Mouse (Mus musculus) heart, embryonic 15.5 days (tissue): ENCODE measurements around the gene Palm3. TPM values are rescaled to one million over a fixed set of nuclear protein-coding genes. Genes with fewer than 3 reads are reported as not detected.
A peak's percentile ranks its signal among the peaks of the same experiment; 100 is the strongest.

Source experiments
- microRNA counts: library from miRNA; unstranded; fragments of <30 nt; microRNA quantifications from one replicate; lab custom pipeline; 2016
- microRNA-seq: library from miRNA; unstranded; fragments of <30 nt; microRNA quantifications from one replicate; pipeline ENCODE4, GENCODE M21; 2016
- polyA plus RNA-seq: library from polyadenylated mRNA; unstranded; fragments of >200 nt; fragmentation: Nextera tagmentation; extraction: Ambion mirVana; gene quantifications from 2 replicates; pipeline ENCODE4 v1.2.1, GENCODE M21; 2015

Gene Palm3
- polyA plus RNA-seq, 1 experiment from 2014 or later: 1.2 TPM

MicroRNA genes within 50 kb of the gene (microRNA counts, 519-probe panel; counts per million panel counts)
- microRNA mmu-miR-1199 (lab: Ali Mortazavi, UCI): not detected

Small RNA genes lying within 50 kb of the gene (microRNA-seq; reads per million reads assigned to microRNA genes)
- gene Mir1199 (not detected), gene Mir8111 (2.5 reads per million, percentile 7 among the genes with 10 or more reads in this experiment)

Other genes starting within 250 kb of the Palm3 start
- gene Adgrl1, start 121.4 kb upstream of the Palm3 start, polyA plus RNA-seq: 7.1 and 10.7 TPM in 2 replicates
- 0.76 and 0.93 TPM in 2 replicates for gene Gm10644, start 66.3 kb upstream of the Palm3 start, polyA plus RNA-seq
- gene Asf1b, start 66.0 kb upstream of the Palm3 start, polyA plus RNA-seq: 55.8 and 63.3 TPM in 2 replicates
- gene Prkaca, start 48.5 kb upstream of the Palm3 start, polyA plus RNA-seq: 246 and 260 TPM in 2 replicates
- gene Samd1, start 23.8 kb upstream of the Palm3 start, polyA plus RNA-seq: 5.6 and 5.9 TPM in 2 replicates
- 0.74 and 0.90 TPM in 2 replicates for gene 1700067K01Rik, start 20.0 kb upstream of the Palm3 start, polyA plus RNA-seq
- 0.31 and 0.57 TPM in 2 replicates for gene 2210011C24Rik, start 9.3 kb upstream of the Palm3 start, polyA plus RNA-seq
- 5.4 and 6.6 TPM in 2 replicates for gene Il27ra, start 21.1 kb downstream of the Palm3 start, polyA plus RNA-seq
- 0.39 TPM in 1 of 2 replicates, not detected in the other for gene Rln3, start 23.5 kb downstream of the Palm3 start, polyA plus RNA-seq
- gene Gm10643, start 43.7 kb downstream of the Palm3 start, polyA plus RNA-seq: 0.71 and 1.3 TPM in 2 replicates
- gene Rfx1, start 45.4 kb downstream of the Palm3 start, polyA plus RNA-seq: 4.5 and 7.4 TPM in 2 replicates
- gene Dcaf15, start 83.3 kb downstream of the Palm3 start, polyA plus RNA-seq: 4.6 and 6.8 TPM in 2 replicates
- 0.04 and 0.29 TPM in 2 replicates for gene Podnl1, start 104.5 kb downstream of the Palm3 start, polyA plus RNA-seq
- 11.9 and 18.7 TPM in 2 replicates for gene Cc2d1a, start 126.5 kb downstream of the Palm3 start, polyA plus RNA-seq
- gene 4930432K21Rik, start 126.6 kb downstream of the Palm3 start, polyA plus RNA-seq: 0.60 and 0.77 TPM in 2 replicates
- 1.4 and 1.6 TPM in 2 replicates for gene Nanos3, start 163.7 kb downstream of the Palm3 start, polyA plus RNA-seq
- 7.6 and 9.7 TPM in 2 replicates for gene Zswim4, start 215.6 kb downstream of the Palm3 start, polyA plus RNA-seq
- 290 and 291 TPM in 2 replicates for gene D8Ertd738e, start 228.2 kb downstream of the Palm3 start, polyA plus RNA-seq
- gene Mri1, start 235.9 kb downstream of the Palm3 start, polyA plus RNA-seq: 36.1 and 42.7 TPM in 2 replicates
- 15.2 and 15.7 TPM in 2 replicates for gene Ccdc130, start 248.9 kb downstream of the Palm3 start, polyA plus RNA-seq